Comparison of ENCODE assay signal across 8 mouse cellular contexts in genomic region chr8:123348237-123348843, GRCm38 (mm10). TPM values are rescaled to one million over a fixed set of nuclear protein-coding genes. Genes with fewer than 3 reads are reported as not detected.
DNase-seq lines count a peak whose midpoint lies in the region; ATAC-seq lines count a peak whose summit lies in the region.
"Had no signal": no experiment of that assay in that cellular context is flagged by ENCODE, and none has a peak within 500 bp of the region (broad histone marks: within the 10 kb centered on the region; RNA-seq: fewer than 3 reads in every experiment).

No protein-coding gene starts in this region.

- 44% methylated on average over 9 of the region's 9 CpGs for WGBS in intestine, embryonic 16.5 days
- WGBS in liver, embryonic 16.5 days (ENCODE audit: insufficient replicate concordance) = 59% methylated on average over 9 of the region's 9 CpGs
- WGBS in midbrain, embryonic 13.5 days = 75% methylated on average over 9 of the region's 9 CpGs

- no peak overlapping the region for H3K9ac ChIP-seq in intestine, embryonic 16.5 days (ENCODE audit: low read depth, low read length)
- no peak overlapping the region for H3K9ac ChIP-seq in liver, embryonic 16.5 days (ENCODE audit: low read depth, low read length)
- H3K9ac ChIP-seq in midbrain, embryonic 13.5 days (replicated peaks) = no peak overlapping the region

- ATAC-seq in intestine, embryonic 16.5 days = 0 out of 2 replicates have a peak, but pooled peaks have one; percentile 48
- 0 out of 2 replicates have a peak, but pooled peaks have one; percentile 21 for ATAC-seq in liver, embryonic 16.5 days (ENCODE audit: low read depth)
- no peak for ATAC-seq in midbrain, embryonic 13.5 days

- no peak overlapping the region for H3K4me2 ChIP-seq in intestine, embryonic 16.5 days (ENCODE audit: low read depth, low read length)
- H3K4me2 ChIP-seq in liver, embryonic 16.5 days (ENCODE audit: low read depth, low read length) = no peak overlapping the region
- no peak overlapping the region for H3K4me2 ChIP-seq in midbrain, embryonic 13.5 days (replicated peaks)

- H3K4me3 ChIP-seq in intestine, embryonic 16.5 days (ENCODE audit: low read length) = no peak overlapping the region
- no peak overlapping the region for H3K4me3 ChIP-seq in liver, embryonic 16.5 days (ENCODE audit: low read depth, low read length)
- H3K4me3 ChIP-seq in midbrain, embryonic 13.5 days (replicated peaks) = no peak overlapping the region

- H3K4me1 ChIP-seq in intestine, embryonic 16.5 days (ENCODE audit: control insufficient read depth, insufficient read depth, low read length) = 0 out of 2 replicates have a peak, but pooled peaks cover 3% of the 10 kb centered on the region
- peaks cover 6% of the 10 kb centered on the region for H3K4me1 ChIP-seq in liver, embryonic 16.5 days (ENCODE audit: control insufficient read depth, low read depth, low read length)
- H3K4me1 ChIP-seq in midbrain, embryonic 13.5 days (replicated peaks) = peaks cover 11% of the 10 kb centered on the region

- H3K9me3 ChIP-seq in intestine, embryonic 16.5 days (ENCODE audit: control insufficient read depth, low read length) = no peaks in the 10 kb centered on the region
- H3K9me3 ChIP-seq in liver, embryonic 16.5 days (replicated peaks; ENCODE audit: control insufficient read depth, low read length) = no peaks in the 10 kb centered on the region
- H3K9me3 ChIP-seq in midbrain, embryonic 13.5 days = no peaks in the 10 kb centered on the region

- H3K27ac ChIP-seq in intestine, embryonic 16.5 days (ENCODE audit: low read length) = no peak overlapping the region
- H3K27ac ChIP-seq in liver, embryonic 16.5 days (ENCODE audit: low read length) = no peak overlapping the region
- H3K27ac ChIP-seq in midbrain, embryonic 13.5 days = no peak overlapping the region

- DNase-seq in right cerebral cortex, postnatal 14 days = peak; percentile 38
- DNase-seq in right cerebral cortex, postnatal 36 days (ENCODE audit: low spot score in 2 of 2) = no peak
- peak; percentile 38 to 47 for DNase-seq in heart, adult 18-20 months
- DNase-seq in thymus, postnatal 36 days = no peak

- no peaks in the 10 kb centered on the region for H3K36me3 ChIP-seq in intestine, embryonic 16.5 days (ENCODE audit: control insufficient read depth, insufficient read depth, low read length)
- no peaks in the 10 kb centered on the region for H3K36me3 ChIP-seq in liver, embryonic 16.5 days (ENCODE audit: control insufficient read depth, insufficient read depth)
- peaks cover 23% of the 10 kb centered on the region for H3K36me3 ChIP-seq in midbrain, embryonic 13.5 days

- H3K27me3 ChIP-seq in intestine, embryonic 16.5 days (replicated peaks; ENCODE audit: control insufficient read depth, insufficient read depth, low read length) = no peaks in the 10 kb centered on the region
- H3K27me3 ChIP-seq in liver, embryonic 16.5 days (ENCODE audit: control insufficient read depth, insufficient read depth, low read depth, low read length) = no peaks in the 10 kb centered on the region
- H3K27me3 ChIP-seq in midbrain, embryonic 13.5 days = no peaks in the 10 kb centered on the region

RNA-seq across cellular contexts. Expression of gene Spire2, which starts 15.8 kb away (rescaled TPM):
- under 1 TPM in 1 of 2 experiments, not detected in 1; 0.31 TPM for total RNA-seq in heart, adult 18-20 months (2021)
- 0.89 and 2.0 TPM in 2 replicates for polyA plus RNA-seq in intestine, embryonic 16.5 days (2015; fragmentation: Nextera tagmentation; extraction: Ambion mirVana)
- 2.3 and 2.4 TPM in 2 replicates for polyA plus RNA-seq in liver, embryonic 16.5 days (2015; fragmentation: Nextera tagmentation; extraction: Ambion mirVana)
- 31.8 and 38.7 TPM in 2 replicates for polyA plus RNA-seq in midbrain, embryonic 13.5 days (2015; fragmentation: Nextera tagmentation; extraction: Ambion mirVana)

RNA-seq across cellular contexts. Expression of gene Tcf25, which starts 25.2 kb away (rescaled TPM):
- total RNA-seq in heart, adult 18-20 months (2021) = 100 to 1,000 TPM; 129 to 152 TPM
- 155 and 161 TPM in 2 replicates for polyA plus RNA-seq in intestine, embryonic 16.5 days (2015; fragmentation: Nextera tagmentation; extraction: Ambion mirVana)
- polyA plus RNA-seq in liver, embryonic 16.5 days (2015; fragmentation: Nextera tagmentation; extraction: Ambion mirVana) = 54.0 and 58.0 TPM in 2 replicates
- 238 and 263 TPM in 2 replicates for polyA plus RNA-seq in midbrain, embryonic 13.5 days (2015; fragmentation: Nextera tagmentation; extraction: Ambion mirVana)

RNA-seq across cellular contexts. Expression of gene Fanca, which starts 30.0 kb away (rescaled TPM):
- 1 to 10 TPM; 4.5 to 8.4 TPM for total RNA-seq in heart, adult 18-20 months (2021)
- 15.8 and 20.2 TPM in 2 replicates for polyA plus RNA-seq in intestine, embryonic 16.5 days (2015; fragmentation: Nextera tagmentation; extraction: Ambion mirVana)
- 14.4 and 14.8 TPM in 2 replicates for polyA plus RNA-seq in liver, embryonic 16.5 days (2015; fragmentation: Nextera tagmentation; extraction: Ambion mirVana)
- 14.0 and 15.2 TPM in 2 replicates for polyA plus RNA-seq in midbrain, embryonic 13.5 days (2015; fragmentation: Nextera tagmentation; extraction: Ambion mirVana)

RNA-seq across cellular contexts. Expression of gene Mc1r, which starts 58.6 kb away (rescaled TPM):
- total RNA-seq in heart, adult 18-20 months (2021) = not detected
- polyA plus RNA-seq in intestine, embryonic 16.5 days (2015; fragmentation: Nextera tagmentation; extraction: Ambion mirVana) = not detected in 2 replicates
- polyA plus RNA-seq in liver, embryonic 16.5 days (2015; fragmentation: Nextera tagmentation; extraction: Ambion mirVana) = not detected in 2 replicates
- polyA plus RNA-seq in midbrain, embryonic 13.5 days (2015; fragmentation: Nextera tagmentation; extraction: Ambion mirVana) = 0.17 and 0.31 TPM in 2 replicates
- total RNA-seq: hematopoietic stem cell, adult 5-6 weeks had no signal

Comparison
In these comparisons a context has a peak if more than half of its experiments do, and no peak if none do; other contexts are left out.
1. DNase-seq: peak in right cerebral cortex, postnatal 14 days (single experiment) and heart, adult 18-20 months (2 of 2); none in right cerebral cortex, postnatal 36 days (0 of 2) and thymus, postnatal 36 days (0 of 2).